9 mouse cellular contexts compared by ENCODE assay signal in the genomic region with DNA sequence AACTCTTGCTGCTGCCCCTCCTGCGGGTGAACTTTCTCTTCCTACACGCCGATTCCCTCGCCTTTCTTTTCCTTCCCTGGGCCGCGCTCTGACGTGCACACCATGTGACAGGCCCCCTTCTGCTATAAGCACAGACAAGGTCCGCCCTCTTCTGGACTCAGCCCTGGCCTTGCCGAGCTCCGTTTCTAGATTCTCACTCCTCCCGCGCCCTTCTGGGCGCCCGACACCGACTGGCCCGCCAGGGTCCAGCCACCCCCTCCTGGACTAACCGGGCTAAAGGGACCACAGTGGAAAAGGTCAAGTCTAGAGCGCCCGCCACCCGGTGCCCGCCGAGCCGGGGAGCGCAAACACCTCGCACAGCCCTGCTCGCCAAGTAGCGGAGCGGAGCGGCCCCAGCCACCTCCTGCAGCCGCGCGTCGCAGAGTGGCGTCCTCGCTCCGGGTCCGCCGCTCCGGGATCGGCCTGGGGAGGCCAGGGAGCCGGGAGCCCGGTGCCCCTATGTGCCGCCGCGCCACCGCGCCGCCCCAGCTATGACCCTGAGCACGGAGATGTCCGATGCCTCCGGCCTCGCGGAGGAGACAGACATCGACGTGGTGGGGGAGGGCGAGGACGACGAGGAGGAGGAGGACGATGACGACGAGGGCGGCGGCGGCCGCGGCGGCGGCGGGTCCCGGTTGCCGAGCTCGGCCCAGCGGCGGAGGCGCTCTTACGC. TPM values are rescaled to one million over a fixed set of nuclear protein-coding genes. Genes with fewer than 3 reads are reported as not detected.
DNase-seq lines count a peak whose midpoint lies in the region; ATAC-seq and TF ChIP-seq lines count a peak whose summit lies in the region.
"Had no signal": no experiment of that assay in that cellular context is flagged by ENCODE, and none has a peak within 500 bp of the region (broad histone marks: within the 10 kb centered on the region; RNA-seq: fewer than 3 reads in every experiment).

A gene (plus strand): TSS at position 153 of the 712 bp plus-strand sequence.

- peaks cover 90% of the 10 kb centered on the region for H3K27me3 ChIP-seq in heart, embryonic 10.5 days (ENCODE audit: insufficient read depth, poor library complexity, severe bottlenecking)
- peaks cover 86% of the 10 kb centered on the region for H3K27me3 ChIP-seq in lung, embryonic 16.5 days (ENCODE audit: control insufficient read depth, insufficient read depth, low read depth, low read length)

- no peak for DNase-seq in layer of hippocampus, adult 2 months (ENCODE audit: low spot score in 2 of 2)
- no peak for DNase-seq in layer of hippocampus, adult 9-10 months (ENCODE audit: low spot score)
- DNase-seq in heart, embryonic 10.5 days (ENCODE audit: low spot score) = peak; percentile 79
- peak; percentile 27 for DNase-seq in kidney, adult 9 months
- peak; percentile 16 for DNase-seq in ovary, postnatal 14 days (ENCODE audit: low spot score)
- DNase-seq in layer of hippocampus, postnatal 10 days (ENCODE audit: low spot score in 2 of 2) = no peak

- WGBS in heart, embryonic 10.5 days = under 1% methylated on average over 75 of the region's 76 CpGs
- under 1% methylated on average over 54 of the region's 76 CpGs for WGBS in lung, embryonic 16.5 days

- peak within 1 kb of the TSS; percentile 35 for H3K9ac ChIP-seq in lung, embryonic 16.5 days (ENCODE audit: low read length)

- H3K4me2 ChIP-seq in lung, embryonic 16.5 days (ENCODE audit: low read depth, low read length) = peak within 1 kb of the TSS; percentile 78

- no peaks in the 10 kb centered on the region for H3K36me3 ChIP-seq in heart, embryonic 10.5 days
- H3K36me3 ChIP-seq in lung, embryonic 16.5 days (ENCODE audit: control insufficient read depth, insufficient read depth, low read length) = no peaks in the 10 kb centered on the region

- no peak within 1 kb of the TSS for H3K27ac ChIP-seq in layer of hippocampus, adult 2 months
- peak within 1 kb of the TSS; percentile 59 for H3K27ac ChIP-seq in heart, embryonic 10.5 days
- no peak within 1 kb of the TSS for H3K27ac ChIP-seq in lung, embryonic 16.5 days (ENCODE audit: low read length)

- no peak for TF ChIP-seq CTCF in layer of hippocampus, adult 2 months (conservative IDR thresholded peaks at IDR 0.05)

- ATAC-seq in common myeloid progenitor, adult 5-6 weeks (replicated peaks; ENCODE audit: low read depth, poor library complexity, severe bottlenecking) = peak; percentile 75
- ATAC-seq in lung, embryonic 16.5 days (ENCODE audit: low read depth) = peak; percentile 89

- no peaks in the 10 kb centered on the region for H3K9me3 ChIP-seq in heart, embryonic 10.5 days
- H3K9me3 ChIP-seq in lung, embryonic 16.5 days (ENCODE audit: control insufficient read depth, low read length) = no peaks in the 10 kb centered on the region

- peaks cover 25% of the 10 kb centered on the region for H3K4me1 ChIP-seq in heart, embryonic 10.5 days
- H3K4me1 ChIP-seq in lung, embryonic 16.5 days (replicated peaks; ENCODE audit: control insufficient read depth, insufficient read depth, low read length) = peaks cover 23% of the 10 kb centered on the region

- peak within 1 kb of the TSS; percentile 35 for H3K4me3 ChIP-seq in layer of hippocampus, adult 2 months
- H3K4me3 ChIP-seq in heart, embryonic 10.5 days = peak within 1 kb of the TSS; percentile 66
- H3K4me3 ChIP-seq in lung, embryonic 16.5 days (ENCODE audit: low read length) = peak within 1 kb of the TSS; percentile 56

RNA-seq across cellular contexts. Expression of the gene that starts here (rescaled TPM):
- 1 to 10 TPM in 1 of 2 experiments, under 1 TPM in 1; 0.69 to 1.2 TPM for total RNA-seq in layer of hippocampus, adult 2 months (2021)
- not detected in 2 replicates for total RNA-seq in common myeloid progenitor, adult 5-6 weeks (2017)
- polyA plus RNA-seq in heart, embryonic 10.5 days (2016; fragmentation: Nextera tagmentation; extraction: Ambion mirVana) = 0.10 and 0.16 TPM in 2 replicates
- 0.08 TPM in 1 of 2 replicates, not detected in the other for polyA plus RNA-seq in lung, embryonic 16.5 days (2015; fragmentation: Nextera tagmentation; extraction: Ambion mirVana)
- total RNA-seq in layer of hippocampus, postnatal 10 days (2021) = 1 to 10 TPM; 1.5 to 1.6 TPM
- polyA plus RNA-seq: large intestine, adult 2 months had no signal

Comparison
In these comparisons a context has a peak if more than half of its experiments do, and no peak if none do; other contexts are left out.
1. Peak in ATAC-seq in common myeloid progenitor, adult 5-6 weeks; RNA of the gene not detected or under 1 TPM.
2. Peak in DNase-seq, H3K4me3 ChIP-seq and H3K27ac ChIP-seq in heart, embryonic 10.5 days; RNA of the gene not detected or under 1 TPM.
3. Peak in ATAC-seq, H3K4me3 ChIP-seq, H3K9ac ChIP-seq and H3K4me2 ChIP-seq in lung, embryonic 16.5 days; RNA of the gene not detected or under 1 TPM.
4. DNase-seq: peak in kidney, adult 9 months (single experiment) and ovary, postnatal 14 days (single experiment); none in layer of hippocampus, adult 2 months (0 of 2), layer of hippocampus, adult 9-10 months (single experiment) and layer of hippocampus, postnatal 10 days (0 of 2).
5. Peak in every context shown above with its lines, with median percentiles within 50 percentile points of each other: H3K4me3 ChIP-seq.